Mouse (Mus musculus): ENCODE measurements at regions not wholly inside any gene's neighbourhood (a gene's known extent, or its start where the extent isn't known, plus 50 kb on each side); places are given as distances from the start of the nearest gene placed in this dataset.

- ATAC-seq (replicated peaks; ENCODE audit: low FRiP score, low read depth) (no peak), DNase-seq (ENCODE audit: low spot score) (no peak)
- Histone ChIP-seq H3K9ac (ENCODE audit: low read depth, low read length) (no peak overlapping the region), H3K4me3 (replicated peaks; ENCODE audit: low read depth, low read length) (no peak overlapping the region), H3K27ac (no peak overlapping the region), H3K27me3 (ENCODE audit: insufficient read depth, low read length) (no peaks in the 10 kb centered on the region), H3K36me3 (ENCODE audit: insufficient read depth, low read length) (no peaks in the 10 kb centered on the region), H3K4me1 (replicated peaks; ENCODE audit: insufficient read depth, low read length) (no peaks in the 10 kb centered on the region), H3K9me3 (replicated peaks; ENCODE audit: low read length) (no peaks in the 10 kb centered on the region), H3K4me2 (ENCODE audit: low read length) (no peak overlapping the region)
- TF ChIP-seq CTCF (IDR thresholded peaks at IDR 0.05; ENCODE audit: low read depth): no peak
- 71% methylated on average over 1 of the region's 1 CpGs for WGBS
Observed at GRCm38 (mm10) chr7:72478936-72479335, 172.5 kb upstream of the Mctp2 start.

DNA sequence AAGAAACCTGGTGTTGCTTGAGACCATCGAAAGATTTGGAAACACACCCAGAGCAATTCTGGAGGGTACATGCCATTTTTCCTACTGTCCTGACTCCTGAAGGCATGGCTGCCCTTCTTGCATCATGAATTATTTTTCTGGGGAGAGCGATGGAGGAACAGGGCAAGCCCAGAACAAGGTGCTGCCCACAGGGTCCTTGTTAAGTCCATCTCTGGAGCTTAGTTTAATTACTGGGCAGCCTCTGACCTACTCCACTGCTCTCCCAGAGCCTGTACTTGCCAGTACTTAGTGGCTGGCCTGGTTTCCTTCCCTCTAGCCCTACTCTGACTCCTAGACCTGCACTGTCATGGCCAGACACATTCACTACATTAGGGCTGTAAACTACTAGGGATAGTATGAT, 174.9 kb upstream of the Mctp2 start:
- ATAC-seq (replicated peaks; ENCODE audit: low FRiP score, low read depth) (no peak), DNase-seq (ENCODE audit: low spot score) (no peak)
- Histone ChIP-seq H3K36me3 (ENCODE audit: insufficient read depth, low read length) (no peaks in the 10 kb centered on the region), H3K4me3 (replicated peaks; ENCODE audit: low read depth, low read length) (no peak overlapping the region), H3K4me2 (ENCODE audit: low read length) (no peak overlapping the region), H3K9ac (ENCODE audit: low read depth, low read length) (no peak overlapping the region), H3K27me3 (ENCODE audit: insufficient read depth, low read length) (no peaks in the 10 kb centered on the region), H3K27ac (no peak overlapping the region), H3K4me1 (replicated peaks; ENCODE audit: insufficient read depth, low read length) (no peaks in the 10 kb centered on the region), H3K9me3 (replicated peaks; ENCODE audit: low read length) (no peaks in the 10 kb centered on the region)
- no peak for TF ChIP-seq CTCF (IDR thresholded peaks at IDR 0.05; ENCODE audit: low read depth)
- WGBS: 95% methylated on average over 2 of the region's 2 CpGs

DNA sequence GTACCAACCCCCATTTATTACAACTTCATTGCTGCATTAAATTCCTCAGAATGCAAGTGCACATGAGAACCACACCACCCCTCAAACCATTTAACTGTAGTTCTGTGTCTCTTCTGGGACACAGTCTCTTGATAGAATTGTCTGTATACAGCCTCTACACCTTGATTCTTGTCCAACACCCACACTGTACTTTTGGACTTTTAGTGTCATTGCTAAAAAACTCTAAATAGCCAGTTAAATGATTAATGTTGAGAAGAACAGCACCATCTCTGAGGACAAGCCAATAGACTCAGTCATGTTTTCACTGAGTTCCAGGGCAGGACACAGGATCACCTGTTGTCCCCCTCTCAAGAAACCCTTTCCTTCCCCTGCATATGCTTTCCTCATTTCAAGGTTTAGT, 183.8 kb upstream of the Mctp2 start:
- H3K4me1 ChIP-seq (replicated peaks; ENCODE audit: insufficient read depth, low read length): no peaks in the 10 kb centered on the region
- no peak overlapping the region for H3K4me3 ChIP-seq (replicated peaks; ENCODE audit: low read depth, low read length)
- no peak overlapping the region for H3K9ac ChIP-seq (ENCODE audit: low read depth, low read length)
- TF ChIP-seq CTCF (IDR thresholded peaks at IDR 0.05; ENCODE audit: low read depth): no peak
- no peaks in the 10 kb centered on the region for H3K27me3 ChIP-seq (ENCODE audit: insufficient read depth, low read length)
- H3K36me3 ChIP-seq (ENCODE audit: insufficient read depth, low read length): no peaks in the 10 kb centered on the region
- no peak overlapping the region for H3K27ac ChIP-seq
- H3K4me2 ChIP-seq (ENCODE audit: low read length): no peak overlapping the region
- no peaks in the 10 kb centered on the region for H3K9me3 ChIP-seq (replicated peaks; ENCODE audit: low read length)
- ATAC-seq (replicated peaks; ENCODE audit: low FRiP score, low read depth) (no peak), DNase-seq (ENCODE audit: low spot score) (no peak)

- no peak overlapping the region for H3K4me3 ChIP-seq (replicated peaks; ENCODE audit: low read depth, low read length)
- no peaks in the 10 kb centered on the region for H3K4me1 ChIP-seq (replicated peaks; ENCODE audit: insufficient read depth, low read length)
- DNase-seq (ENCODE audit: low spot score): no peak
- H3K9me3 ChIP-seq (replicated peaks; ENCODE audit: low read length): no peaks in the 10 kb centered on the region
- H3K36me3 ChIP-seq (ENCODE audit: insufficient read depth, low read length): no peaks in the 10 kb centered on the region
- H3K27ac ChIP-seq: no peak overlapping the region
- no peak for ATAC-seq (replicated peaks; ENCODE audit: low FRiP score, low read depth)
- no peaks in the 10 kb centered on the region for H3K27me3 ChIP-seq (ENCODE audit: insufficient read depth, low read length)
- no peak overlapping the region for H3K4me2 ChIP-seq (ENCODE audit: low read length)
- no peak overlapping the region for H3K9ac ChIP-seq (ENCODE audit: low read depth, low read length)
- TF ChIP-seq CTCF (IDR thresholded peaks at IDR 0.05; ENCODE audit: low read depth): no peak
Observed at GRCm38 (mm10) chr7:72493292-72493691, 186.9 kb upstream of the Mctp2 start.

DNA sequence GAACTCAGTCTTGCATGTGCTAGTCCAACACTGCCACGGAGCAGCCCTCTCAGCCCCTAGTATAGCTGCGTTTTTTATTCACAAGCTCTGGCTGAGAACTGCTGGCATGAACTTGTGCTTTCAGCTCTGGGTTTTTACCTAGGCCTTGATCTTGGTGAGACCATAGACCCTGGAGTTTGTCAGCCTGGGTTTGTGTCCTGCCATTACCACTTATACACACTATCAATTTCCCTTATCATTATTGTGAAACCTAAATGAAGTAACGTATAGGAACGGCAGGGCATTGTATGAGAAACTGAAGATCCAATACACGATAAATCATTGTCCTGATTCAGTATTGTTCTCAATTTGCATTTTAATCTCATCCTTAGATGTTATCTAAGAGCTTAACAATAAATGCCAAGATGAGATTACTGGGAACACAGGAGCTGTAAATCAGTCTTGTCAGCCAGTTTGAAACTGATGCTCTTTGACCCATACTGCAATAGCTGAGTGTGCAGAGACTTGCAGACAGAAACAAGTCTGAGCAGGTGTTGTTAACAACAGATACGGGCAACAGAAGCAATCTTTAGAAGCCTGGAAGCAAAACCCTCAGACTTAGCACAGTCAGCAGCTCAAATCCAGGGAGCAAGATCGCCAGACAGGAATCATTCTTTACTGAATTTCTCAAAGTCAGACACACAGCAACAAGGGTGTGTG, 190.7 kb upstream of the Mctp2 start:
- no peak for DNase-seq (ENCODE audit: low spot score)
- H3K4me2 ChIP-seq (ENCODE audit: low read length): no peak overlapping the region
- no peaks in the 10 kb centered on the region for H3K27me3 ChIP-seq (ENCODE audit: insufficient read depth, low read length)
- no peaks in the 10 kb centered on the region for H3K36me3 ChIP-seq (ENCODE audit: insufficient read depth, low read length)
- no peak overlapping the region for H3K4me3 ChIP-seq (replicated peaks; ENCODE audit: low read depth, low read length)
- no peak overlapping the region for H3K9ac ChIP-seq (ENCODE audit: low read depth, low read length)
- 40% methylated on average over 7 of the region's 7 CpGs for WGBS
- no peak for ATAC-seq (replicated peaks; ENCODE audit: low FRiP score, low read depth)
- no peaks in the 10 kb centered on the region for H3K9me3 ChIP-seq (replicated peaks; ENCODE audit: low read length)
- no peak for TF ChIP-seq CTCF (IDR thresholded peaks at IDR 0.05; ENCODE audit: low read depth)
- no peak overlapping the region for H3K27ac ChIP-seq
- no peaks in the 10 kb centered on the region for H3K4me1 ChIP-seq (replicated peaks; ENCODE audit: insufficient read depth, low read length)

DNA sequence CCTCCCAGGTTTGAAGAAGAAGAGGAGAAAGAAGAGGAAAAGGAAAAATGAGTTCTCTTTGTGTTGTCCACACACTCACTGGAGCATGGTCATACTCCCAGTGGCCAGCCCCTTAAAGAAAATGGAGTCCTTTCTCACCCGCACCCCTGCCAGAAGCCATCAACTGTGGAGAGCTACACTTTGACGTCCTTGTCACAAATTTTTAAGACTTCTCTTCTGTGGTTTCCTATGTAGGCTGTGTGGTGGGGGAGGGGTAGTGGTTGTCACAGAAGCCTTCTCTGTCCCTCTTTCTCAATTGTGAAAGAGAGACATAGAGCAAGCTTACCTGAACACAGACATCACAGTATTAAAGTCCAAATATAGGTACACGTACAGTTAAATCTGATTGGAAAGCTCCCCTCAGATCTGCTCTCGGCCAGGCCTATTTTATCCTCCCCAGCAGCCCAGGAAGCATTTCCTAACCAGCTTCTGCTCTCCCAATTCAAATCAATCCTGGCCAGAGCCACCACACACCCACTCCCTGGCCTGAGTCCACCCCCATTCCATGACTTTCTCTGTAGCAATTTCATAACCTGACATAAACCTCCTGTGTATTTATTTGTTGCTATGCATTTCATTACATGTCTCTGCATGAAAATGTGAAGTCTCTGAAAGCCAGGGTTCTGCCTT, 192.3 kb upstream of the Mctp2 start:
- Histone ChIP-seq H3K9ac (ENCODE audit: low read depth, low read length) (no peak overlapping the region), H3K4me3 (replicated peaks; ENCODE audit: low read depth, low read length) (no peak overlapping the region), H3K4me2 (ENCODE audit: low read length) (no peak overlapping the region), H3K36me3 (ENCODE audit: insufficient read depth, low read length) (no peaks in the 10 kb centered on the region), H3K9me3 (replicated peaks; ENCODE audit: low read length) (no peaks in the 10 kb centered on the region), H3K27ac (no peak overlapping the region), H3K4me1 (replicated peaks; ENCODE audit: insufficient read depth, low read length) (no peaks in the 10 kb centered on the region), H3K27me3 (ENCODE audit: insufficient read depth, low read length) (no peaks in the 10 kb centered on the region)
- DNase-seq (ENCODE audit: low spot score) (no peak), ATAC-seq (replicated peaks; ENCODE audit: low FRiP score, low read depth) (no peak)
- TF ChIP-seq CTCF (IDR thresholded peaks at IDR 0.05; ENCODE audit: low read depth): no peak
- WGBS: 55% methylated on average over 4 of the region's 4 CpGs
